Mouse (Mus musculus) kidney, adult 2 months (tissue): ENCODE measurements around the gene Acsm5. TPM values are rescaled to one million over a fixed set of nuclear protein-coding genes. Genes with fewer than 3 reads are reported as not detected.

Experiments used
- DNase-seq: peaks from one replicate; pipeline ENCODE4 v3.0.0; 2021
- H3K27ac ChIP-seq: fragments of 200-500 bp; 2 replicates; pipeline ENCODE4 v1.5.1; 2012; ENCODE audit warnings: low read depth, low read length, control low read depth, inconsistent platforms; ENCODE audit not compliant: insufficient read depth
- H3K27me3 ChIP-seq: fragments of 200-500 bp; replicated peaks from 2 replicates; pipeline ENCODE4 v1.6.1; 2012; ENCODE audit warnings: mild to moderate bottlenecking, moderate library complexity, low read length, inconsistent platforms; ENCODE audit not compliant: control insufficient read depth, insufficient read depth
- H3K36me3 ChIP-seq: fragments of 200-500 bp; 2 replicates; pipeline ENCODE4 v1.6.1; 2012; ENCODE audit warnings: mild to moderate bottlenecking, moderate library complexity, low read length, inconsistent platforms; ENCODE audit not compliant: control insufficient read depth, insufficient read depth
- H3K4me1 ChIP-seq: fragments of 200-500 bp; 2 replicates; pipeline ENCODE4 v1.6.1; 2011; ENCODE audit warnings: low read length; ENCODE audit not compliant: control insufficient read depth, insufficient read depth
- H3K4me3 ChIP-seq: fragments of 200-500 bp; 2 replicates; pipeline ENCODE4 v1.5.1; 2011; ENCODE audit warnings: mild to moderate bottlenecking, low read depth, low read length, control low read depth; ENCODE audit not compliant: insufficient read depth
- CTCF ChIP-seq: fragments of 200-500 bp; conservative IDR thresholded peaks from 2 replicates; pipeline ENCODE4 v1.5.1; 2011; ENCODE audit warnings: low read depth, mild to moderate bottlenecking, control low read depth, low read length, moderate library complexity, mixed read lengths; ENCODE audit not compliant: insufficient read depth, insufficient read length
- POLR2A ChIP-seq: fragments of 200-500 bp; IDR thresholded peaks from one replicate; pipeline ENCODE4 v1.6.1; 2011; ENCODE audit warnings: low read depth, low read length, control low read depth
- WGBS: fragments of 180-500 bp; shearing (Covaris S2); methylation state at CpG from one replicate; pipeline ENCODE4 v1.1.7; 2018; 5-methylcytosine and 5-hydroxymethylcytosine counted together
- polyA plus RNA-seq: library from polyadenylated mRNA; depleted of rRNA; stranded (reverse); fragments of >200 nt; gene quantifications from 2 replicates; pipeline ENCODE4 v1.2.3, GENCODE M21; 2012

Gene Acsm5
- polyA plus RNA-seq, 1 experiment: 78.2 TPM

DNA sequence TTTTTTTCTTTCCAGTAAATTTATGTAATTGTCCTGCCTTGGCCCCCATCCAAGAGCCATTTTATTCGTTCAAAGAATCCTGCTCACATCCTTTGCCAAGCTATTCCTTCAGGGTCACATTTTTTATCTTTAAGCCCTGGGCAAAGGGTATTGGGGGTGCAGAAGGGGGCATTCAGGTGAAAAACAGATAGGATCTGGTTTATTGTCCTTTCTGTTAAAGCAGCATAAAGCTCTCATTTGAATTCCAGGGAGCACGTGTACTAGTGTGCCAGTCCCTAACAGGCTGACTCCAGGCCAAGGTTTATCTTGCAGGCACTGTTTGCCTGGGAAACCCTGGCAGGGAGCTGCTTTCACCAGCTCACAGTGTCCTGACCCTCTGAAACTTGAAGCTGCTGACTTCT is 6.6 kb downstream of the Acsm5 start:
- 6% methylated on average over 2 of the region's 2 CpGs for WGBS

DNA sequence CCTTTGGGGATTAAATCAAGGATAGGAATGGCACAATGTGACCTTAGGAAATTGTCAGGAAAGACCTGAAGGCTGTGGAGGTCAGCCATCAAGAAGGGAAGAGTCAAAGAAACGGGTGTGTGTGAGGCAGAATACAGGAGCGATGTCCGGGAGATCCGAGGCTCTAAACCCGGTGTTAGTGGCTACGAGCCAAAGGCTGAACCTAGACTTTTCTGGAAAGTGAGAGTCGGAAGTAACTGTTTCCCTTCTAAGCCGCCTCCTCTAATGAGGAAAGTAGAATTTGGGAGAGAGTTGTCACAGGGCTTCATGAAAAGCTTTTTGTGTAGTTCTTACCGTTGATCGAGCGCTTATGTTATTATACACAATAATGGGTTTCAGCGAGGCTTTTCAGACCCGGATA is 7.2 kb downstream of the Acsm5 start:
- Histone ChIP-seq H3K27me3 (no peaks in the 10 kb centered on the region), H3K36me3 (no peaks in the 10 kb centered on the region), H3K4me1 (peaks cover 41% of the 10 kb centered on the region), H3K4me3 (peak overlapping the region; percentile 41), H3K27ac (peak overlapping the region; percentile 98)
- peak; percentile 51 for DNase-seq
- 51% methylated on average over 13 of the region's 13 CpGs for WGBS
- TF ChIP-seq POLR2A: no peak
- TF ChIP-seq CTCF: no peak

More for the DNA sequence above, 6.6 kb downstream of the Acsm5 start:
- peak overlapping the region; percentile 98 for H3K27ac ChIP-seq
- TF ChIP-seq CTCF: no peak
- TF ChIP-seq POLR2A: no peak
- peaks cover 43% of the 10 kb centered on the region for H3K4me1 ChIP-seq
- H3K27me3 ChIP-seq: no peaks in the 10 kb centered on the region
- peak; percentile 91 for DNase-seq
- peak overlapping the region; percentile 41; the same call in 1 of the 2 replicates for H3K4me3 ChIP-seq
- no peaks in the 10 kb centered on the region for H3K36me3 ChIP-seq

DNA sequence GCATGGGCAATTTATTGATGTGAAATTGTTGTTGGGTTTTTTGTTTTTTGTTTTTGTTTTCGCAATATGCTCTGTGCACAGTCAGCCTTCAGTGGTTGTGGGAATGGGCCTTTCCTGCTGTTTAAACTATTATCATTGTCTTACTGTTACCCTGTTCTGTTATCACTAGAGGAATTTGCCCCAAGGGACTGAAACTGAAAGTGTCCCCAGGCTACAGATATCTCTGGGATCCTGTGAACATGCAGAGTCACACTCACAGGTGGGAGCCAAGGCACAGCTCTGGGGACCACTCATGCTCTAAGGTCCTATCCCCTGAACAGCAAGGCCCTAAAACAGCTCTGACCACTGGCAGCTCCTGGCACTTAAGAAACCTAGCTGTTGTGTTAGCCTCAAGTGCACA is 7.9 kb downstream of the Acsm5 start:
- WGBS: 88% methylated on average over 1 of the region's 1 CpGs
- DNase-seq: no peak
- Histone ChIP-seq H3K4me3 (peak overlapping the region; percentile 41), H3K36me3 (no peaks in the 10 kb centered on the region), H3K27ac (peak overlapping the region; percentile 98), H3K27me3 (no peaks in the 10 kb centered on the region), H3K4me1 (peaks cover 41% of the 10 kb centered on the region)
- TF ChIP-seq CTCF (no peak), POLR2A (no peak)

DNA sequence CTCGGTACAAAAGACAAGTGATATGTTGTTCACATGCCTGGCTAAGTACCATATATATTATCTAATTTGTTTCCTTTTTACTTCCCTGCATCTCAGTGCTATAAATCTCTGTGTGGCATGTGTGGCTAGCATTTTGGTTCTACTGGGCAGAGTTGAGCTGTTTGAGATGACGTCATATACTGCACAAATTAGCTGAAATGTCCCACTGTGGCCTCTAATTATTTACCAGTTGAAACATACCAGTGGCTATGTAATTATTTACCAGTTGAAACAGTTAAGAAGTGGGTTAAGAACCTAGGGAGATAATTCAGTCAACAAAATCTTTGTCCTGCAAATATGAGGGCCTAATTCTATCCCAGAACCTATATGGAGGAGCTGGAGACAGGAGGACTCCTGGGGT is 8.3 kb downstream of the Acsm5 start:
- H3K27ac ChIP-seq: peak overlapping the region; percentile 98
- H3K4me3 ChIP-seq: peak overlapping the region; percentile 41; the same call in 1 of the 2 replicates
- DNase-seq: peak; percentile 79
- 23% methylated on average over 2 of the region's 2 CpGs for WGBS
- no peaks in the 10 kb centered on the region for H3K27me3 ChIP-seq
- no peak for TF ChIP-seq CTCF
- TF ChIP-seq POLR2A: no peak
- no peaks in the 10 kb centered on the region for H3K36me3 ChIP-seq
- peaks cover 44% of the 10 kb centered on the region for H3K4me1 ChIP-seq

DNA sequence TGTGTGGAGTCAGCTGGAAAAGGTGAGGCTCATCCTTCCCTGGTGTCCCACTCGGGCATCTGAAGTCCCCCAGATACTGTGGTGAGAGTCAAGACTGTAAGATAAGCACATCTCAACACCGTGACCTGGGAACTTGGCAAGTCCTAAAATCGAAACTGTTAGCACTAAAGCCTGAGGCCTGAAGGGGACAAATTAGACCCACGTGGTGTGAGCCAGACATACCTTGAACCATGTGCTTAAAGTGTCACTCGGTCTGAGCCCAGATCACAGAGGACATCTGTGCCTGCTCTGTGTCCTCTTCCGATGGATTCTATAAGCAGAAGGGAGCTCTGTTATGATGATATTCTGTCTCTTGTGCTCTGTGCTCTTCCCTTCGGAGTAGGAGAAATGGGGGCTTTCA is 9.4 kb downstream of the Acsm5 start:
- DNase-seq: no peak
- H3K27ac ChIP-seq: peak overlapping the region; percentile 96
- TF ChIP-seq POLR2A: no peak
- TF ChIP-seq CTCF: no peak

DNA sequence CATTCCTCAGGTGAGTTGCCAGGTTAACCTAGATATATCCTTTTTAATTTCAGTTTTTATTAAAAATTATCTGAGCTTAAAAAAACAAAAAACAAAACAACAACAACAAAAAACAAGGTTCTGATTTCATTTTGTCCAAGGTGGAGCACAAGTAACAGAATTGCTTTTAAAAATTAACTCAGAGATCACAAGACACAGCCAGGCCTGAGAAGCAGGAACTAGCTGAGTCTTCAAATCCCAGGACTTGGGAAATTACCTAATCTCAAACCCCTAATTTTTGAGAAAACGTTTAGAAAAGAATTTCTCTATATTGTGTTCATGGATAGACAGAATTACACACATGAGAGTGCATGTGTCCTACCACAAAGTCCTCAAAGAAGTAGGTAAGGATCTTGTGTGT is 13.7 kb downstream of the Acsm5 start:
- Histone ChIP-seq H3K4me1 (peaks cover 23% of the 10 kb centered on the region), H3K36me3 (peaks cover 5% of the 10 kb centered on the region; the same call in 1 of the 2 replicates), H3K27me3 (no peaks in the 10 kb centered on the region), H3K4me3 (no peak overlapping the region), H3K27ac (peak overlapping the region; percentile 98)
- peak; percentile 73 for DNase-seq
- no peak for TF ChIP-seq POLR2A
- no peak for TF ChIP-seq CTCF
- 19% methylated on average over 1 of the region's 1 CpGs for WGBS

More for the DNA sequence above, 9.4 kb downstream of the Acsm5 start:
- H3K27me3 ChIP-seq: no peaks in the 10 kb centered on the region
- WGBS: 60% methylated on average over 7 of the region's 7 CpGs
- H3K4me3 ChIP-seq: no peak overlapping the region
- peaks cover 2% of the 10 kb centered on the region; the same call in 1 of the 2 replicates for H3K36me3 ChIP-seq
- peaks cover 39% of the 10 kb centered on the region for H3K4me1 ChIP-seq

DNA sequence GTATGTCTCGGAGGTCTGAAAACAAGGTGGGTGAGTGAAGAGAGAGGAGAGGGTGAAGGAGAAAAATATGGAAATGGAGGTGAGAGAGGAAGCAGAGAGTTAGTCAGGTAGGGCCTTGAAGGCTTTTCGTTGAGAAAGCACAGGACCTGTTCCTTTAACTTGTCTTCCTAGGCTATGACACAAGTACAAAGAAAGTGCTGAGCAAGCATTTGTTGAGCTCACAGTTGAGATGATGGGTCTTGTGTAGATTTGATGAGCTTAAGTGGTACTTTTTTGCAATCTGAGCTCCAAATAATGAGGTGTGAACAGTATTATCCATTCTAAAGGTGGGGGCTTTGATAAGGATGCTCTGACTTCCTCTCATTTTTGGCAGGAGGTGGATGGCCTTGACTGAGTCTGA is 15.1 kb downstream of the Acsm5 start:
- 95% methylated on average over 2 of the region's 2 CpGs for WGBS
- DNase-seq: no peak
- TF ChIP-seq POLR2A: no peak
- TF ChIP-seq CTCF: no peak

DNA sequence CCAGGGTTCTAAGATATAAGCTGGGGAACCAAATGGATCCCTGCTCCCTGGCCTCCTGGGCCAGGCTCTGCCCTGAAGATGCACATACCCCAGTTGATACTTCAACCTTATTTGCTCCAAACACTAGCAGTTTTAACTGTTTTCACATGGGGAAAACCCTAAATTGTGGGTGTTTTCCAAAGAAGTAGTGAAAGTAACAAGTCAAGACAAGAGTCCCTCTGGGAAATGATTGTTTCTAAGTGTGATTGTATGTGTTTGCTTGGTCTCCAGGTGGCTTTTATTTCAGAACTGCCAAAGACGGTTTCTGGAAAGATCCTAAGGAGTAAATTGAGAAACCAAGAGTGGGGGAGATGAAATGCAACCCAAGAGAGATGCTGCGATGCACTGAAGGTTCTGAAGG is 23.2 kb downstream of the Acsm5 start:
- WGBS: 54% methylated on average over 2 of the region's 2 CpGs
- no peaks in the 10 kb centered on the region; the same call in 1 of the 2 replicates for H3K4me1 ChIP-seq
- no peak for DNase-seq
- no peak overlapping the region for H3K4me3 ChIP-seq
- H3K27ac ChIP-seq: no peak overlapping the region
- no peak for TF ChIP-seq POLR2A
- TF ChIP-seq CTCF: no peak
- H3K36me3 ChIP-seq: peaks cover 3% of the 10 kb centered on the region; the same call in 1 of the 2 replicates
- H3K27me3 ChIP-seq: no peaks in the 10 kb centered on the region

More for the DNA sequence above, 15.1 kb downstream of the Acsm5 start:
- no peak overlapping the region for H3K27ac ChIP-seq
- peaks cover 7% of the 10 kb centered on the region; the same call in 1 of the 2 replicates for H3K36me3 ChIP-seq
- H3K4me3 ChIP-seq: no peak overlapping the region
- peaks cover 12% of the 10 kb centered on the region for H3K4me1 ChIP-seq
- no peaks in the 10 kb centered on the region for H3K27me3 ChIP-seq
